Mouse (Mus musculus) gastrocnemius, adult 8-10 months (tissue): ENCODE data around the gene Adipor2. TPM values are rescaled to one million over a fixed set of nuclear protein-coding genes. Genes with fewer than 3 reads are reported as not detected.
"Not testable (repeated sequence)": the region's sequence is repeated elsewhere in the genome, so short reads cannot be mapped to it uniquely, and the experiment has no call there.

Experiments used
- DNase-seq, 2 experiments: peaks; one replicate each; pipeline ENCODE4 v3.0.0; 2022; ENCODE audit warnings: low spot score in 2 of 2
- total RNA-seq, 4 experiments: library from RNA; stranded (reverse); gene quantifications; 2 replicates each; pipeline ENCODE4 v1.2.4; 2022

Gene Adipor2
- total RNA-seq, result 100 to 1,000 TPM in 1 of 4 experiments, 10 to 100 TPM in 3; 89.7 to 104 (median 97.1) TPM

DNA sequence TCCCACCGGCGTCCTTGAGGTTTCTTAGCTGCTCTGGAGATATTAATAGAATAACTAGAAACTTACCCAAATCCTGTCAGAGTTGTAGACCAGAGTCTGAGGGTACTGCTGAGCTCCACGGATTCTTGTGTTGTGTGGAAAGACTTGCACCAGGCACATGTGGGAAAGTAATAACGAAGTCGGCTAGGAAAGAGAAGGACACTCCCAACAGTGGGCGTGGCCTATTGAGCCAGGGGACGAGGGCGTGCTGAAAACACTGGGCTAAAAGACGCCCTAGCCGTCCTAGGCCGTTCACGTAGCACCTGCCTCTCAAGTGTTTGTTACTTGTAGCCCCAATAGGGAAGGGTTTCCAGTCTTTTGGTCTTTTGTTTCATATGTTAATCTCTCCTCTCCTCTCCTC is at the start of gene Adipor2:
Adipor2 (minus strand) TSS at position 351 of the 400 bp plus-strand sequence.
- DNase-seq, result peak; percentile 56 to 60

DNA sequence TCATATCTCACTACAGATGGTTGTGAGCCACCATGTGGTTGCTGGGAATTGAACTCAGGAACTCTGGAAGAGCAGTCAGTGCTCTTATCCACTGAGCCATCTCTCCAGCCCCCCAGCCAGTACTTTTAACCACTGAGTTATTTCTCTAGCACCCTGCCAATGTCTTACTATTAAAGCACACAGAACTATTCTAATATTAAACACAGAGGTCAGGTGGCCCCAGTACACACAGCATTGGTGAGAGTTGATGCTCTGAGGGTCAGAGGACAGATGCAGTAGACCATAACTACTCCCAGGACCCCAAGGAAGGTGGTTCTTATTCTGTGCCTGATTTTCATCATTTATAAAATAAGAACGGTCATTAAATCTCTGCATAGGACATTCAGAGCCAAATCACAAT is 48.7 kb upstream of the Adipor2 start:
- no peak for DNase-seq

DNA sequence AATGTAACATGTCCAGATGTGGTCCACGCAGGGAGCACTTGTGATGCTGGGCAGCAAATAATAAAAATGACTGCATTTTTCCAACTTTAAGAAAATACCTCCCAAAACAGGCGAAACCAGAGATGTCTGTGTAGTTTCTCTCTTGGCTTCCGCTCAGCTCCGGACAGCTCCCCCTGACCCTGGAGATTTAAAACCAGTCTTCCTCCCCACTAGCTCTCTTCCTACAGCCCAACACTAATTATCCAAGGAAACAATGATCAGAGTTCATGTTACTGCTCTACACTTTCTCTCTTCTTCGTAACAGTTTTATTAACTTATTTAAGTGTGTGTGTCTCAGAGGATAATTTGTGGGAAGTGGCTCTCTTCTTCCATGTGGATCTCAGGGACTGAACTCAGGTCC is 42.9 kb upstream of the Adipor2 start:
- no peak for DNase-seq

DNA sequence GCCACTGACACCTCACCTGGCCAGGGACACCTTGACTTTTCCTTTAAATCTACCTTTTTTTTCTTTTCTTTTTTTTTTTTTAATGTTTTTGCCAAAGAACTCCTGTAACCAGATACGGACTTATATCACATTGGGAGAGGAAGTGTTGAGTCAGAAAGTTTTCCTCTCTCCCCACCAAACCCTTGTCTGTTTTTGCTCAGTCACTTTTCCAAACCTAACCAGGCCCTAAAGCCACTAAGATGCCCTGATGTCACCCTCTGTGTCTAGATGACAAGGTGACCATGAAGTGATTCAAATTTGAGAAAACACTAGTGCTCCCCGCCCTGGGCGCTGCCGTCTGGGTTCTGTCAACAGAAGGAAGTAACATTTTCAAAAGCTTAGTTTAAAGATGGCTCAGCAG is 41.5 kb upstream of the Adipor2 start:
- DNase-seq, result no peak

DNA sequence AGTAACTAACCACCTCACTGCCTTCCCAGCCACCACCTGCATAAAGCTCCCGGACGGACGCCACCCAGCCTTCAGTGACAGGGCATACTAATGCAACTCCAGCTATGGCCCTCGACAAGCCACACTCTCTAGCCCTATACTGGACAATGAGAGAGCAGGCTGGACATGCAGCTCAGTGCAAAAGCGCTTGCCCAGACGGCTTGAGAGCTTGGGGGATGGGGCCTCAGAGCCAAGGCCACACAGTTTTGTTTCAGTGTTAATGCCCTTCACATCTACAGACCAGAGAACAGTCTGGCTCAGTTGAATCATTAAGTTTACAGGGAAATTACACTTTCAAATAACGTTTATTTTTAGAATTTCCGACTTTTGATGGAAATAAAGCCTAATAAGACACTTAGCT is 40.7 kb upstream of the Adipor2 start:
- DNase-seq, result no peak

DNA sequence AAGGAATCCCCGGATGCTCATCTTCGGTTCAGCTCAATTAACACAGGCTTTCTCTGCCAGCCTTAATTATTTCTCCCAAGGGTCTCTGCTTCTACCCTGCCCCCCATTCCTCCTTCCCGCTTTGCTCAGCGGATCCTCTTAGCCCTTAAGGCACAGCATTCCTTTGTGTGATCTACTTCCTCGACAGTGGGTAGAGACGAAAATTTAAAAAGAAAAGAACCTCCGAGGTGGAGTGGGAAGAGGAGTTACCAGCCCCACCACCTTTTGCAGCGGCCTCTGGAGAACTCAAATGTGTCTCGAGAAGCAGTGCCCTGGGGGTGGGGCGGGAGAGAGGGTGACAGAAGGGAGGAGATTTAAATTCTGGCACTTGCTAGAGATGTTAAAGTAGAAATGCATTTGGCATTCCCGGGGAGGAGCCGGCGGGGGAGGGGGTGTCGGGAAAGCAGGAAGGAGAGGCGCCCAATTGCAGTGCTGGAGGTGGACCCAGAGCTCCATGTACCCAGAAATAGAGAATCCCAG is 34.5 kb upstream of the Adipor2 start:
- no peak for DNase-seq

DNA sequence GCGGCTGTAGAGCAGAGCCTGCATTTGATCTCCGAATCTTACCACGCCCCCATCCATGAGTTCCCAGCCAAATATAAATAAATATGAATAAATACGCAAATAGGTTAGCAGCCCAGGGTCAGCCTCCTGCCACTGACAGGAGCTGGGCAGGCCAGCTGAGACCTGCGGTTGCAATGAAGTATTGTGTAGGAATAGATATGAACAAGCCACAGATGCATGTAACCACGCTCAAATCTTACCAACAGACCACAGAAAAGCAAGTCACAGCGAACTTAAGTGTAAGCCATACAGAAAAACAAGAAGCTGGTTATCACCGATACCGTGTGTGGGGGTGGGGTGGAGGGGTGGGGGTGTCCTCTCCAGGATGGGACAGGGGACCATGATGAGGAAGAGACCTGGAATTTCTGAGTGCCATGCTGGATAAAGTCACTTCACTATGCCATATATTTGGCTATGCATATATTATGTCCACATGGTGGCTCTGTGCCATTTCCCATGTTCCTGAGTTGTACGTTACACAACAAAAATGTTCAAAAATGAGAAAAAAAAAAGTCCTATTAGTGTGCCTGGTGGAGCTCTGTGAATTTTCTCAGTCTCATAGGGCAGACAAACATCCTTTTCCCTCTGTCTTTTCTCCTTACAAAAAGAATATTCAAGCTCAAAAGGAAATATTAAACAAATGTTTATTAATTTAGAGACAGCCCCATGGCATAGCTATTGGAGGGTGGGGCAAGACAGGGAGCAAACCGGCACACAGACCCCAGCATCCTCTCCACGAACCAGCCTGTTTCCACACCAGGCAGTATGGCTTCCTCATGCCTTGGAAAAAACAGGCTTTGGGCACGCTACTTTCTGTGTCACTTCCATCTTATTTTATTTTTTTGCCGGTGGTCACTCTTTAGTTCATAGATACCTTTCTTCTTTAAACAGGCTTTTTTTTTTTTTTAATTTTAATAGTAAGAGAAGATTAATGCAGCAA is 33.8 kb upstream of the Adipor2 start:
- no peak for DNase-seq

DNA sequence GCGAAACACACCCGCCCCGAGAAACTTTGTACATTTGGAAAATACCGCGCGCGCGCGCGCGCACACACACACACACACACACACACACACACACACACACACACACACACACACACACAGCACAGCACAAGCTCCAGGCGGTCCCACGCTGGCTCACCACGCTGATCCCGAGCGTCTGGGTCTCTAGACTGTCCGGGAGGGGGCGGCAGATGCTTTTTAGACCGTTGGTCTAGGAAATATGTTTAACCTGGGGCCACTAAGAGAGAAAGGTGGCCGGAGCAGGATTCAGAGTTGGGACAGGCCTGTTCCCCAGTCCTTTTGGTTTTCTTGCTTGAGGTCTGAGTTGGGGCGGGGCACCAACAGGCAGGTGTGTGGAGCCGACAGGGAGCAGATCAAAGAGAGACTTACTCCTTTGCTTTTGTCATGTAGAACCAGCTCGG is 31.6 kb upstream of the Adipor2 start:
- no peak for DNase-seq

DNA sequence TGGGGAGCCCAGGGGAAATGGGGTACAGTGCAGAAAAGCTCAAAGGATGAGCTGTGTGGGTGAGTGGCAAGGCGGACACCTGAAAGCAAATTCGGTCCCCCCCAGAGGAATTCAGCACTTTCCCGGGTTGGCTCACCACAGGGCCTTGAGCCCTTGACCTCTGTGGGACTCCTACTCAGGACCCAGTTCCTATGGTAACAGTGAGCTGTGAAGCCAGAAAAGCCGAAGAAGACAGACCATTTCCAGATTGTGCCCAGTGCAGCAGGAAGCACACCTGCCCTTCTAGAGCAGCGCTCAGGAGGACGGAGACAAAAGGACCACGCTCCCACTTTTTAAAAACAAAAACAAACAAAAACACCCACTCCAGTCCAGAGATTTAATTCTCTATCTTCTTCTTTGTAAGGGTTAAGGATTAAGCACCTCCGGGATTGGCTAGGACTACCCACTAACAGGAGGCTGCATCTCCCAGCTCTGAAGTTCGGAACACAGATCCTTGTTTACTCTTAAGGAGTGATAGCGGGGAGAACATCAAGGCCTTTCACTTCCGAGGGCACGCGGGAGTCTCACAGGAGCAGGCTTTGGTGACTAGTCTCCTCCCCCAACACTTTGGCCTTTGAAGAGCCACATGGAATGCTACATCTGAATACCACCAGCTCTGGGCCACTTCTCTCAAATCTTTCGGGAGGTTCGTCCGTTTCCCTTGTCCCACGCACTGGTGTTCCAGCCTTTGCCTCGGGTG is 31.0 kb upstream of the Adipor2 start:
- DNase-seq, result no peak

DNA sequence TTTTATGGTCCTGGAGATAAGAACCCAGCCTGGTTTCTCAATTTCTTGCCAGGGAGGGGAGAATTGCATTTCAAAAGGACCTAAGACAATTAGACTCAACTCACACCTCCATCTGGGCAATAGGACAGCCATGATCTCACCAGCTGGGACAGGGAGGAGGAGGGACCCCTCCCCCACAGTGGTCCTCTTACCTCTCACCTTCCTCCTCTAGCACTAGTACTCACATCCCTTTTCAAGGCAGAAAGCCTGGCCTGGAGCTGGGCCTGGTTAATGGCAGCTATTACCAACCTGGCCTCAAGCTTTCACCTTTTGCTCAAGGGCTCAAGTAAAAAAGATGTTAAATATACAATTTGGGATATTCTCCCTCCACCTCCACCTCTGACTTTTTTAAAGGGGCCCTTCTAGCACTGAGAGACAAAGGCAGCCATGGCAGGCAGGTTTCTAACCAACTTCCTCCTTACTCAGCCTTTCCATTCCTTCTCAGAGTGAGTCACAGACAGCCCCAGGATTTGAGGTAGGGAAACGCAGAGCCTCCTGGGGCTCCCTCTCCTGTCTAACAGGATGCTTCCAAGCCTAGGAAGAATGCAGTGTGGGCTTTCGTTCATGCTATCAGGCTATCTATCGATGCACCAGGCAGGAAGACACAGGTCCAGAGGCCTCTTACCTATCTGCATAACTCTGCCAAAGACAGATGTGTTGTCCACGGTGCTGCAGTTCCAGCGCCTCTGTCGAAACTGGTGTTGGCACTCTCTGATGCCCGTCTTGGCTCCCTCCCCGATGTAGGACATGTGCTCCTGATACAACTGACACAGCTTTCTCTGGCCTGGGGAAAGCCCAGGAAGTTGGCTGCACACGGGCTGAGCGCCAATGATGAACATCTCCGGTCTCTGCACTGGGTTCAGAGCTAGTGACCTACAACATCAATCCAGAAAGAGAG is 28.4 kb upstream of the Adipor2 start:
- no peak for DNase-seq

DNA sequence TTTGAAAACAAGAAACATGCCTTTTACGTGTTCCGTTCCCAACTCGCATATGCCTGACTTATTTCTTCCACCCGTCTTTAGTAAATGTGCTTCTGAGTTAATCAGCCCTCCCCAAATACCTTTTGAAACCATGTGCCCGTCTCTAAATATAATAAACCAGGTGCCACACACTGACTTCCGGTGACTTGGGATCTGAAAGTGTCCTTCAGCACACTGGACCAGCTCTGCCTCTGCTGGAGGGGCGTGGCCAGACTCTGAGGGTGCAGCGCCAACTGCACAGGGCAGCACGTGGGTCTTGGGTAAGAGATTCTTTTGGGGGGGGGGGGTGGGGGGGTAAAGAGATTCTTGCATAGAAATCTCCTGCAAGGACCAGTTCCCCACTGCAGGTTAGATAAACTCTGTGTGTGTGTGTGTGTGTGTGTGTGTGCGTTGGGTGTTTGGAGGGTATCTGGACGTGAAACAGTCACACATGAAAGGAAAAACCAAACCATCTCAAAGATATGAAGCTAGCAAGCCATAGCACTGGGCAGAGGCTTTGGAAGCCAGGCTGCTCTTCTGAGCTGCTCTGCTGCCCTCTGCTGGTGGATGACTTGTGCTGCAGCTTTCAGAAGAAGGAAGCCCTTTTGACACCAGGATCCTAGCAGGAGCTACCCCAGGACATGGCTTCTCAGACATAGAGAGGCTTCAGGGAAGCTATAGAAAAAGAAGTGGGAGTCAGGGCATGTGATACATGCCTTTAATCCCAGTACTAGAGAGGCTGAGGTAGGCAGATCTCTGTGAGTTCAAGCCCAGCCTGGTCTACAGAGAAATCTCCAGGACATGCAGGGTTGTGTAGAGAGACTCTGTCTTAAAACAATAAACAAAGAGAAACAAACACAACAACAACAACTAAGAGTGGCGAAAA is 26.5 kb upstream of the Adipor2 start:
- peak; percentile 29 to 53 for DNase-seq

DNA sequence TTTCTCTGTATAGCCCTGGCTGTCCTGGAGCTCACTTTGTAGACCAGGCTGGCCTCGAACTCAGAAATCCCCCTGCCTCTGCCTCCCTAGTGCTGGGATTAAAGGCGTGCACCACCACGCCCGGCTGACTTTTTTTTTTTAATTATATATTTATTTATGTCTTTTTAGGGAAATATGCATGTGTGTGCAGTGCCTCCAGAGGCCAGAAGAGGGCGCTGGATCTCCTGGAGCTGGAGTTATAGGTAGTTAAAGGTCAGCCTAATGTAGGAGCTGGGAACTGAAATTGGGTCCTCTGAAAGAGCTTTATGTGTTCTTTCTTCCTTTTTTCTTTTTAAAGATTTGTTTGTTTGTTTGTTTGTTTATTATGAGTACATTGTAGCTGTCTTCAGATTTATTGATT is 25.2 kb upstream of the Adipor2 start:
- DNase-seq, result not testable (repeated sequence)

DNA sequence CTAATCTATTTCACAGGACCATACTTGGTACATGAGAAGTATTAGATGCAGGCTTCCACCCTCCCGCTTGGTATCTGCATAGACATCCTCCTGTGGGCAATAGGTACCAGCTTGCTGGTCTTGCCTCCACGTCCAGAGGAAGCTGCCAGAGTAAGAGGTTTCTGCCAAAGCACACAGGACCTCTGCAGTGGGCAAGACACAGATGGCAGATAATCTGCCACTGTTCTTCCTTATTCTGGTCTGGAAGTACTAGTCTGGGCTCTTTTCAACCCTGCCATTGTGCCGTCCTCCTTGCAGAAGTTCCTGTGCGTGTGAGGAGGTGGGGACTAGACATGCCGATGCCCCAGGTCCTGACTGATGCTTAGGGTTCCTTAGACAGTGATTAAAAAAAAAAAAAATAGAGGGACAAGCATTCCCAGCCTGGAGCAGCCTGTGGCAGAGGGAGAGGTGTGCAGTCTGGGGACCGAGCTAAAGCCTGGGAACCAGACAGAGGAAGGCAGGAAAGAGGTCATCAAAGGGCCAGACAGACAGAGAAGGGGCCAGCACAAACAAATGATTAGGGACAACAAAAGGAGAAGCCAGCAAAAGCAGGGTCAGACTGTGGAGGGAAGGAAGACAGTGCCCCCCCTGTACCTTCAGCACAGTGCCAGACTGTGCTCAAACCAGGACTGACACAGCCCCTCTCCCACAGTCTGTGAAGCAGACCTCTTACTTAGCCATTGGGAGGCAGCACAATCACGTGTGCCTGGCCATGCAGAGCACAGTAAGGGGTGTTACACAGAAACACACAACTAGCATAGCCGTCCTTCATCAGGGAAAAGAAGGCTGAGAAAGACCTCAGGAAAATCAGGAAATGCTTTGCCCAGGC is 20.6 kb upstream of the Adipor2 start:
- no peak for DNase-seq

DNA sequence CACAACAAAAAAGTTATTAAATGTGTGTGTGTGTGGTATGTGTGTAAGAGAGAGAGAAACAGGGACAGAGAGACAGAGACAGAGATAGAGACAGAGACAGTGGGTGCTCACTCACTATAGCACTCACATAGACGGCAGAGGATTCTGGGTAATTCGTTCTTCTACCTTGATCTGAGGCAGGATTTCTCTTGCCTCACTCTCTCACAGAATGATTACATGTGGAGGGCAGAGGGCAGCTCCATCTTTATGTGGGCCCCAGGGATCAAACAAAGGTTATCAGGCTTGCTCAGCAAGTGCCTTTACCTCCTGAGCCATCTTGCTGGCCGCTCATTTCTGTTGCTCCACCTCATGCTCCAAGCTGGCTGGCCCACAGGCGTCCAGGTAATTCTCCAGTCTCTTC is 16.9 kb upstream of the Adipor2 start:
- no peak for DNase-seq

DNA sequence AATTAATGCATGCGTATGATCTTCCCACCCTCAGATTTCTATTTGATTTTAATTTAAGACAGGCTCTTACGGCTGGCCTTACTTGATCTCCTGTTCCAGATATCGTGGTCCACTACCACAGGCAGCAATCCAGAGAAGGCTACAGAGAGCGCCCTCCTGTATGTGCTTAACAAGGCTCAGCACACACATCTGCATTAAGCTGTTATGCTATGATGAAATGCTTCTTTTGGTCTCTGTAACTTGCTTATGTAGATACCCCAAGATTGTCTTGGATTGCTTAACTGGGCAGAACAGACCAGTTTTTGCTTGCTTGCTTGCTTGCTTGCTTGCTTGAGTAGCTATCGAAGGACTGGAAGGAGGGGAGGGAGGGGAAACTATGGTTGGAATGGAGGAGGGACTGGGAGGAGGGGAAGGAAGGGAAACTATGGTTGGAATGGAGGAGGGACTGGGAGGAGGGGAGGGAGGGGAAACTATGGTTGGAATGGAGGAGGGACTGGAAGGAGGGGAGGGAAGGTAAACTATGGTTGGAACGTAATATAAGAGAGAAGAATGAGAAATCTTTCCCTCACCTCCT is 14.3 kb upstream of the Adipor2 start:
- no peak for DNase-seq

DNA sequence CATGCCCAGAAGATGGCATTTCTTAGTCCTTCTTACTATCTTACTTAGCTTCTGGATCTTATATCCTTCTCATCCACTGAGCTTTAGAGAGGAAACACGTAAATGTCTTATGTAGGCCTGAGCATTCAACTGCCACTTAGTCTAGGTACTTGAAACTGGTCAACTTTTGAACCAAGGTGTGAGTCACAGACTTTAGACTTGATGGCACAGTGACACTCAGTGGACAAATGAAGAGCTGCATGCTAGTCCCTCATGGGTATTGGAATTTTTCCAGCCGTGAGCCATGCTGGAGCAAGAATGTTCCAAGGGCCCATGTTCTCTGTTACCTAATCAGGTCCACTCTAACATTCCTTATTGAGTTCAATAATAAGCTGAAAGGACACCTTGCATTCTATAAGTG is 13.0 kb upstream of the Adipor2 start:
- peak; percentile 33 to 34 for DNase-seq

DNA sequence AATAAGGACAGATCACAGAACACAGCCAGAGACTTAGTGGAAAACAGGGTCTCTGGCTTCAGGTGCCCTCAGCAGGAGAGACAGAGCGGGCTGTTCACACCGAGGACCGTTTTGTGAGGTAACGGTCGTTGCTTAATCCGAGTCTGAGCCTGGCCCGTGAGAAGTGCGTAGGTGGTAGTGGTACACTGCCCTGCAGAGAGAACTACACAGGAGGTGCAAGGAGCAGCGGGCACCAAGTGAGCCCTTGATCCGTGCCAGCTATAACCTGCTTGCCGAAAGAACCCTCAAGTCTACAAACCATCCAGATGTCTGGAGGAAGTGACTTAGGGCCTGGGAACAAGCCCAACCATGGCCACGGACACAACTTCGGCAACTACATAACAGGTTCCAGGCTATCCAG is 11.8 kb upstream of the Adipor2 start:
- no peak for DNase-seq

DNA sequence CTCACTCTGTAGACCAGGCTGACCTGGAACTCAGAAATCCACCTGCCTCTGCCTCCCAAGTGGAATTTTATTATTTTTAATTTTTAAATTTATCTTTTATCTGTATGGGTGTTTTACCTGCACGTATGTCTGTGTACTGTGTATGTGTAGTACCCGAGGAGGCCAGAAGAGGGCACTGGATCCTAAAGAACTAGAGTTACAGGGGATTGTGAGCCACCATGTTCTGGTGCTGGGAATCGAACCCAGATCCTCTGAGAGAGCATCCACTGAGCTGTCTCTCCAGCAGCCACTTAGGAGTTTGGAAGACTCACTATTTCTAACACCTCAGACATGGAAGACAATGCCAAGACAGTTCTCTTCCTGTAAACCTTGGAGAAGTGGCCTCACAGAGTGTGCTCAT is 11.1 kb upstream of the Adipor2 start:
- no peak for DNase-seq

DNA sequence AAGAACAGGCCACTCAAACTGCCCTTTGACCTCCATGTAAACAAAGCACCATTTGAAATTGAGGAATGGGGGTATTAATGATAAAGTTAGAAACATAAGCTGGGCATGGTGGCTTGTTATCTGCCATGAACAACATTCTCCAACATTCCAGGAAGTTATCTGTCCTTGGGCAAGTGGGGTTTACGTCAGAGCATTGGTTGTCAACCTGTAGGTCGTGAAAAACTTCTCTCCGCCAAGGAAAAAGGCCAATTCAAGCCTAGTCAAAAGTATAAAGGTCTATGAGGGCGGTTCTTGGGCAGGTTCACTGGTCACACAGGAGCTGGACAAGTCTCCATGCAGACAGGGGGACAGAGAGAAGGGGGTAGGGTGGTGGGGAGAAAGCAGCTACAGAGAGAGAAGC is 3.5 kb upstream of the Adipor2 start:
- no peak for DNase-seq
